Mouse (Mus musculus): Measurements from ENCODE around the gene Arhgef3. TPM values are rescaled to one million over a fixed set of nuclear protein-coding genes. Genes with fewer than 3 reads are reported as not detected.

Gene Arhgef3
- polyA plus RNA-seq, 1 experiment from 2014 or later: 9.0 TPM

DNA sequence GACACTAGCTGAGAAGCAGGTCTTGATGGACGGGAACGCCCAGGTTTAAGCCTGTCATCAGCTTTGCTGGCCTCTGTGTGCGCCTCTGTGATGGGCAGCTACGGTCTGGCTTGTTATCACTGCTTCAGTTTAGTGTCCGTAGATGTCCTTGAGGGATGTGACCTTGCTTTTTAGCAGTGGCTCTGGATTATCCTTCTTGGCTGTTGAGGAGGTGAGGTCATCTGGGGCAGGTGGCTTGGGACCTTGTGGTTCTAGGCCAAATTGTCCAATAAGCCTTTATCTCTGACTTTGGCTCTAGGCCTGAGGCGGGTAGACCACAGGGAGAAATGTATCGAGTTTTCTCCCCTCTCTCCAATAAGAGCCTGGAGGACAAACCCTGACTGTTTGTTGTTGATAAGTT, 33.0 kb downstream of the Arhgef3 start:
- Histone ChIP-seq H3K9me3 (ENCODE audit: low read depth, low read length) (no peaks in the 10 kb centered on the region), H3K36me3 (ENCODE audit: insufficient read depth) (no peaks in the 10 kb centered on the region), H3K9ac (no peak overlapping the region), H3K27me3 (ENCODE audit: insufficient read depth, low read length) (no peaks in the 10 kb centered on the region), H3K27ac (ENCODE audit: low read depth) (no peak overlapping the region), H3K4me3 (ENCODE audit: low read depth, low read length) (no peak overlapping the region), H3K4me1 (ENCODE audit: insufficient read depth) (0 out of 2 replicates have a peak, but pooled peaks cover 3% of the 10 kb centered on the region), H3K4me2 (no peak overlapping the region)
- WGBS: 84% methylated on average over 7 of the region's 7 CpGs
- no peak for DNase-seq
- ATAC-seq (ENCODE audit: insufficient read depth): no peak
- TF ChIP-seq CTCF (IDR thresholded peaks at IDR 0.05; ENCODE audit: low read depth): no peak

- H3K4me3 ChIP-seq (ENCODE audit: low read depth, low read length): no peak overlapping the region
- no peaks in the 10 kb centered on the region for H3K27me3 ChIP-seq (ENCODE audit: insufficient read depth, low read length)
- DNase-seq (no peak), ATAC-seq (ENCODE audit: insufficient read depth) (no peak)
- 0 out of 2 replicates have a peak, but pooled peaks cover 3% of the 10 kb centered on the region for H3K4me1 ChIP-seq (ENCODE audit: insufficient read depth)
- H3K36me3 ChIP-seq (ENCODE audit: insufficient read depth): no peaks in the 10 kb centered on the region
- H3K27ac ChIP-seq (ENCODE audit: low read depth): no peak overlapping the region
- no peak overlapping the region for H3K9ac ChIP-seq
- no peak for TF ChIP-seq CTCF (IDR thresholded peaks at IDR 0.05; ENCODE audit: low read depth)
- WGBS: 88% methylated on average over 5 of the region's 5 CpGs
- no peak overlapping the region for H3K4me2 ChIP-seq
- H3K9me3 ChIP-seq (ENCODE audit: low read depth, low read length): no peaks in the 10 kb centered on the region
These were observed 34.7 kb downstream of the Arhgef3 start for GRCm38 (mm10) chr14:27149401-27149800.

DNA sequence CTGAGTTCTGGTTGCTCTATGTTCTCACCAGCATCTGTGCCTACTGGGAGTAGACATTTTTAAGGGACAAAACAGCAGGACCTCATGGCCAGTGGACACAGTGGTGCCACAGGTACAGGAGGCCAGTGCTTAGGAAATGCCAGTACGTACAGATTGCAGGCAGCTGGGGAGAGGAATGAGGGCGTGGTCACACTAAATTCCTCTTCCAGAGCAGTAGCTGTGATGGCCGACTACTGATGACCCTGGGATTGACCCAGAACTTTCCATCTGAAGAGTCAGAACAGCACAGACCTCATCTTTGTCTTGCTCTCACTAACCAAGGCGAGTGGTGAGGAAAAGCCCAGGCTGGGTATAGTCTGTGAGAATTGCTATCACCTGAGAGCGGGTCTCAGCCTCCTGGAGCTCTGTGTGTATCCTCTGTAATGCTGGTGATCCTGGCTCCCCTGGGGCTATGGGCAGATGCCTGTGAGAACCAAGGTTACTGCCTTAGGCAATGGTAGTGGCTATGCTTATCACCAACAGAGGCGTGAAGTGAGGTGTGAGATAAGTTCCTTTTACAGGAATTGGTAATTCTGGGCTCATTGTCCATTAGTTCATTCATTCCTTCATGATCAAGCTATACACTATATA, 35.4 kb downstream of the Arhgef3 start:
- Histone ChIP-seq H3K27ac (ENCODE audit: low read depth) (no peak overlapping the region), H3K27me3 (ENCODE audit: insufficient read depth, low read length) (no peaks in the 10 kb centered on the region), H3K4me3 (ENCODE audit: low read depth, low read length) (no peak overlapping the region), H3K4me2 (no peak overlapping the region), H3K36me3 (ENCODE audit: insufficient read depth) (no peaks in the 10 kb centered on the region), H3K9me3 (ENCODE audit: low read depth, low read length) (no peaks in the 10 kb centered on the region), H3K4me1 (ENCODE audit: insufficient read depth) (0 out of 2 replicates have a peak, but pooled peaks cover 3% of the 10 kb centered on the region), H3K9ac (no peak overlapping the region)
- DNase-seq (no peak), ATAC-seq (ENCODE audit: insufficient read depth) (no peak)
- TF ChIP-seq CTCF (IDR thresholded peaks at IDR 0.05; ENCODE audit: low read depth): no peak
- WGBS: 44% methylated on average over 6 of the region's 6 CpGs

GRCm38 (mm10) chr14:27151432-27151831, 36.7 kb downstream of the Arhgef3 start:
- Histone ChIP-seq H3K4me1 (ENCODE audit: insufficient read depth) (0 out of 2 replicates have a peak, but pooled peaks cover 3% of the 10 kb centered on the region), H3K4me3 (ENCODE audit: low read depth, low read length) (no peak overlapping the region), H3K4me2 (no peak overlapping the region), H3K9me3 (ENCODE audit: low read depth, low read length) (no peaks in the 10 kb centered on the region), H3K9ac (no peak overlapping the region), H3K27ac (ENCODE audit: low read depth) (no peak overlapping the region), H3K27me3 (ENCODE audit: insufficient read depth, low read length) (no peaks in the 10 kb centered on the region), H3K36me3 (ENCODE audit: insufficient read depth) (no peaks in the 10 kb centered on the region)
- WGBS: 16% methylated on average over 8 of the region's 8 CpGs
- no peak for TF ChIP-seq CTCF (IDR thresholded peaks at IDR 0.05; ENCODE audit: low read depth)
- ATAC-seq (ENCODE audit: insufficient read depth) (peak; percentile 89), DNase-seq (peak; percentile 64)

- Histone ChIP-seq H3K36me3 (ENCODE audit: insufficient read depth) (no peaks in the 10 kb centered on the region), H3K4me2 (no peak overlapping the region), H3K27me3 (ENCODE audit: insufficient read depth, low read length) (no peaks in the 10 kb centered on the region), H3K9ac (no peak overlapping the region), H3K27ac (ENCODE audit: low read depth) (no peak overlapping the region), H3K4me1 (ENCODE audit: insufficient read depth) (0 out of 2 replicates have a peak, but pooled peaks cover 3% of the 10 kb centered on the region), H3K9me3 (ENCODE audit: low read depth, low read length) (no peaks in the 10 kb centered on the region), H3K4me3 (ENCODE audit: low read depth, low read length) (no peak overlapping the region)
- no peak for TF ChIP-seq CTCF (IDR thresholded peaks at IDR 0.05; ENCODE audit: low read depth)
- DNase-seq (no peak), ATAC-seq (ENCODE audit: insufficient read depth) (no peak)
- WGBS: 65% methylated on average over 6 of the region's 6 CpGs
These were observed 40.4 kb downstream of the Arhgef3 start for GRCm38 (mm10) chr14:27155088-27155487.

DNA sequence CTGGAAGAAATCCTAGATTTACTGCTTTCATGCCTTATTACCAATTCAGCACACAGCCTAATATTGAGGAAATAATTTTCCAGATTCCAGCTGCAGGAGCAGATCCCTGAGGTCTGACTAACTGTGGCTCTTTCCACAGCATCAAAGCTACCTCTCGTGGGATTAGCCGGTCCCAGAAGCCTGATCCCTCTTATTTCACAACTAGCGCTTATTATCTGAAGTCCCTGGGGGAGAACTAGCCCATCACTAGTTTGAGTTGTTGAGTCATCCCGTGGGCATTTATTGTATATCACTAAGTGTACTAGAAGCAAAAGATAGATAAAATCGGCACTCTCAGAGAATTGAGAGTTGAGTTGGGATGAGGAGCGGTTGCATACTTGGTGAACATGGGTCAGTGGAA, 41.3 kb downstream of the Arhgef3 start:
- no peak for DNase-seq
- H3K9ac ChIP-seq: no peak overlapping the region
- no peak overlapping the region for H3K4me3 ChIP-seq (ENCODE audit: low read depth, low read length)
- 81% methylated on average over 6 of the region's 6 CpGs for WGBS
- TF ChIP-seq CTCF (IDR thresholded peaks at IDR 0.05; ENCODE audit: low read depth): no peak
- H3K27me3 ChIP-seq (ENCODE audit: insufficient read depth, low read length): no peaks in the 10 kb centered on the region
- no peaks in the 10 kb centered on the region for H3K36me3 ChIP-seq (ENCODE audit: insufficient read depth)
- H3K27ac ChIP-seq (ENCODE audit: low read depth): no peak overlapping the region
- no peaks in the 10 kb centered on the region for H3K9me3 ChIP-seq (ENCODE audit: low read depth, low read length)
- 0 out of 2 replicates have a peak, but pooled peaks cover 3% of the 10 kb centered on the region for H3K4me1 ChIP-seq (ENCODE audit: insufficient read depth)
- no peak for ATAC-seq (ENCODE audit: insufficient read depth)
- no peak overlapping the region for H3K4me2 ChIP-seq

DNA sequence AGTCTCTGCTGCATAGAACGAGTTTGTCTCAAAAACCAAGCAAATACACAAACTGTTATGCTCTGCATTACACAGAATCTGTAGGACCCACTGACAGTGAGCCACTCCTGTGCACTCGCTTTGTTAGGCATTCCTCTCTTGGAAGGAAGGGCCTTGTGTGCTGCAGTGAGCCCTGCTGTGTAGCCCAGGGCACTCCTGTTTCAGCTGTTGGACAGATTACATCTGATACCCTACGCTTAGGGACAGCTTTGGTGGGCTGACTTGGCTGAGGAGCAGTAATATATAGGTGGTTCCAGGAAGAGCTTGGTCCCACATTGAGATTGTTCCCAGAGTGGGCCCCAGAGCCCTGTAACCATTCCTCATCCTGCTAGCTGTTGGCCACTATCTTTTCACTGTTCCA, 43.4 kb downstream of the Arhgef3 start:
- H3K9me3 ChIP-seq (ENCODE audit: low read depth, low read length): no peaks in the 10 kb centered on the region
- H3K4me3 ChIP-seq (ENCODE audit: low read depth, low read length): no peak overlapping the region
- no peak overlapping the region for H3K9ac ChIP-seq
- H3K27me3 ChIP-seq (ENCODE audit: insufficient read depth, low read length): no peaks in the 10 kb centered on the region
- no peak overlapping the region for H3K27ac ChIP-seq (ENCODE audit: low read depth)
- 72% methylated on average over 3 of the region's 3 CpGs for WGBS
- H3K4me2 ChIP-seq: no peak overlapping the region
- no peaks in the 10 kb centered on the region for H3K4me1 ChIP-seq (ENCODE audit: insufficient read depth)
- ATAC-seq (ENCODE audit: insufficient read depth) (no peak), DNase-seq (no peak)
- H3K36me3 ChIP-seq (ENCODE audit: insufficient read depth): no peaks in the 10 kb centered on the region
- TF ChIP-seq CTCF (IDR thresholded peaks at IDR 0.05; ENCODE audit: low read depth): no peak
